ENCODE assay signal across 11 mouse cellular contexts in genomic region chr6:137980905-137981696, GRCm38 (mm10).
A peak's percentile ranks its signal among the peaks of the same experiment; 100 is the strongest.
DNase-seq lines count a peak whose midpoint lies in the region; ATAC-seq and TF ChIP-seq lines count a peak whose summit lies in the region.
"Had no signal": no experiment of that assay in that cellular context is flagged by ENCODE, and none has a peak within 500 bp of the region (broad histone marks: within the 10 kb centered on the region; RNA-seq: fewer than 3 reads in every experiment).

No protein-coding gene starts in this region.

- no peak for ATAC-seq in intestine, postnatal 0 days
- no peak for ATAC-seq in intestine, embryonic 16.5 days
- no peak for ATAC-seq in forebrain, embryonic 16.5 days
- no peak for ATAC-seq in megakaryocyte-erythroid progenitor cell, adult 5-6 weeks (replicated peaks; ENCODE audit: low FRiP score, low TSS enrichment, poor library complexity, severe bottlenecking)

- no peaks in the 10 kb centered on the region for H3K27me3 ChIP-seq in intestine, postnatal 0 days (replicated peaks; ENCODE audit: control insufficient read depth, insufficient read depth, low read length)
- H3K27me3 ChIP-seq in intestine, embryonic 16.5 days (replicated peaks; ENCODE audit: control insufficient read depth, insufficient read depth, low read length) = no peaks in the 10 kb centered on the region
- no peaks in the 10 kb centered on the region for H3K27me3 ChIP-seq in forebrain, embryonic 16.5 days (replicated peaks; ENCODE audit: control insufficient read depth, insufficient read depth, low read length)
- H3K27me3 ChIP-seq: embryonic facial prominence, embryonic 15.5 days; limb, embryonic 15.5 days had no signal

- no peak overlapping the region for H3K4me3 ChIP-seq in intestine, postnatal 0 days (ENCODE audit: low read depth, low read length)
- H3K4me3 ChIP-seq in intestine, embryonic 16.5 days (ENCODE audit: low read length) = no peak overlapping the region
- H3K4me3 ChIP-seq in forebrain, embryonic 16.5 days (replicated peaks; ENCODE audit: low read length) = no peak overlapping the region
- H3K4me3 ChIP-seq: embryonic facial prominence, embryonic 15.5 days; limb, embryonic 15.5 days had no signal

- DNase-seq in right cerebral cortex, adult 2 months (ENCODE audit: low spot score in 2 of 2) = peak; percentile 22 to 23
- DNase-seq in right cerebral cortex, adult 18-20 months = no peak
- DNase-seq in embryo, embryonic 11 days = no peak
- DNase-seq: kidney, adult 2 months had no signal

- WGBS in intestine, postnatal 0 days = 75% methylated on average over 10 of the region's 10 CpGs
- WGBS in intestine, embryonic 16.5 days = 80% methylated on average over 10 of the region's 10 CpGs
- WGBS in forebrain, embryonic 16.5 days = 69% methylated on average over 10 of the region's 10 CpGs

- peak; percentile 53 for TF ChIP-seq CTCF in intestine, postnatal 0 days (IDR thresholded peaks at IDR 0.05; ENCODE audit: low read depth)

- no peak overlapping the region for H3K9ac ChIP-seq in intestine, postnatal 0 days (ENCODE audit: low read depth, low read length)
- no peak overlapping the region for H3K9ac ChIP-seq in intestine, embryonic 16.5 days (ENCODE audit: low read depth, low read length)
- H3K9ac ChIP-seq in forebrain, embryonic 16.5 days (replicated peaks; ENCODE audit: low read depth, low read length) = no peak overlapping the region
- H3K9ac ChIP-seq: embryonic facial prominence, embryonic 15.5 days; limb, embryonic 15.5 days had no signal

- H3K36me3 ChIP-seq in intestine, postnatal 0 days (ENCODE audit: control insufficient read depth, insufficient read depth) = no peaks in the 10 kb centered on the region
- no peaks in the 10 kb centered on the region for H3K36me3 ChIP-seq in intestine, embryonic 16.5 days (ENCODE audit: control insufficient read depth, insufficient read depth, low read length)
- no peaks in the 10 kb centered on the region for H3K36me3 ChIP-seq in forebrain, embryonic 16.5 days (ENCODE audit: control insufficient read depth, insufficient read depth)
- H3K36me3 ChIP-seq: embryonic facial prominence, embryonic 15.5 days; G1E; limb, embryonic 15.5 days had no signal

- no peaks in the 10 kb centered on the region for H3K4me1 ChIP-seq in intestine, postnatal 0 days (replicated peaks; ENCODE audit: control insufficient read depth, insufficient read depth, low read length)
- no peaks in the 10 kb centered on the region for H3K4me1 ChIP-seq in intestine, embryonic 16.5 days (ENCODE audit: control insufficient read depth, insufficient read depth, low read length)
- peaks cover 28% of the 10 kb centered on the region for H3K4me1 ChIP-seq in forebrain, embryonic 16.5 days (replicated peaks; ENCODE audit: control insufficient read depth, insufficient read depth, low read length)
- H3K4me1 ChIP-seq: embryonic facial prominence, embryonic 15.5 days; limb, embryonic 15.5 days had no signal

- H3K4me2 ChIP-seq in intestine, postnatal 0 days (replicated peaks; ENCODE audit: low read depth) = no peak overlapping the region
- no peak overlapping the region for H3K4me2 ChIP-seq in intestine, embryonic 16.5 days (ENCODE audit: low read depth, low read length)
- no peak overlapping the region for H3K4me2 ChIP-seq in forebrain, embryonic 16.5 days (ENCODE audit: low read length)

- no peaks in the 10 kb centered on the region for H3K9me3 ChIP-seq in intestine, postnatal 0 days (ENCODE audit: control insufficient read depth)
- H3K9me3 ChIP-seq in intestine, embryonic 16.5 days (ENCODE audit: control insufficient read depth, low read length) = no peaks in the 10 kb centered on the region
- H3K9me3 ChIP-seq in forebrain, embryonic 16.5 days (ENCODE audit: control insufficient read depth, low read length) = no peaks in the 10 kb centered on the region
- H3K9me3 ChIP-seq: embryonic facial prominence, embryonic 15.5 days; limb, embryonic 15.5 days had no signal

- H3K27ac ChIP-seq in intestine, postnatal 0 days (ENCODE audit: low read depth, low read length) = no peak overlapping the region
- H3K27ac ChIP-seq in intestine, embryonic 16.5 days (ENCODE audit: low read length) = no peak overlapping the region
- H3K27ac ChIP-seq in forebrain, embryonic 16.5 days (ENCODE audit: low read length) = peak overlapping the region; percentile 87
- H3K27ac ChIP-seq: embryonic facial prominence, embryonic 15.5 days; limb, embryonic 15.5 days had no signal

Comparison
In these comparisons a context has a peak if more than half of its experiments do, and no peak if none do; other contexts are left out.
1. DNase-seq: peak in right cerebral cortex, adult 2 months (2 of 2); none in right cerebral cortex, adult 18-20 months (single experiment) and embryo, embryonic 11 days (single experiment).